Mouse (Mus musculus) liver, postnatal 0 days (tissue): Measurements from ENCODE around the gene Atox1.

Source experiments
- CTCF ChIP-seq: sonication (generic); IDR thresholded peaks from 2 replicates; pipeline ENCODE4 v1.5.1; 2016; ENCODE audit warnings: antibody characterized with exemption, low read depth
- EP300 ChIP-seq: IDR thresholded peaks from 2 replicates; pipeline ENCODE4 v1.6.1; 2016; ENCODE audit warnings: antibody characterized with exemption, low read depth, mild to moderate bottlenecking

DNA sequence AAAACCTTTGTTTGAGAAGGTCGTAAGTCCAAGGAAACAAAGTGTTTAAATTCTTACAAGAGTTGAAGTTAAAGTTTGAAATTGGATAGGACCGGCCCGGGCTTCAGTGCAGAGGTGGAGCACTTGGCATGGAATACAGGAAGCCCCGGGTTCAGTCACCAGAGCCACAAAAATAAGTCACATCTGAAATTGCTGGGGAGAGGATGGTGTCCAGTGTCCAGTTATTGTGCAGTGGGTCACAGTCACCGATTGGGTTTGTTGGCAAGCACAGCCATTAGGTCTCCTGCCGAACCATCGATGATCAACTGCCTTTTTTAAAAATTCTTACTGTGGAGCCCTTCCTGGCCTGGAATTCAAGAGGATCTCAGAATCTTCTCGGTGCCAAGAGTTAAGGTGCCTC, 9.7 kb upstream of the Atox1 start:
- no peak for TF ChIP-seq CTCF
- TF ChIP-seq EP300: no peak
